Mouse (Mus musculus): ENCODE data around the gene Bri3bp.

- TF ChIP-seq CTCF (IDR thresholded peaks at IDR 0.05; ENCODE audit: borderline replicate concordance, extremely low read depth, insufficient read depth, insufficient read length): no peak
- TF ChIP-seq POLR2A (IDR thresholded peaks at IDR 0.05; ENCODE audit: borderline replicate concordance, extremely low read depth, insufficient read depth, insufficient read length, poor library complexity, severe bottlenecking): no peak
Observed at GRCm38 (mm10) chr5:125503628-125504027, 62.3 kb downstream of the Bri3bp start.

Data from brain, embryonic 14.5 days (tissue).